Mouse (Mus musculus): ENCODE data around the gene Fam228a. TPM values are rescaled to one million over a fixed set of nuclear protein-coding genes. Genes with fewer than 3 reads are reported as not detected.

Fam228a gene
- polyA plus RNA-seq, 1 experiment from 2014 or later: 0.08 TPM

GRCm38 (mm10) chr12:4719762-4720754 is 18.2 kb downstream of the Fam228a start:
- Histone ChIP-seq H3K27me3 (replicated peaks; ENCODE audit: insufficient read depth, low read length) (no peaks in the 10 kb centered on the region), H3K9me3 (ENCODE audit: low read length) (no peaks in the 10 kb centered on the region), H3K9ac (replicated peaks; ENCODE audit: low read depth) (no peak overlapping the region), H3K4me3 (ENCODE audit: low read depth, low read length) (no peak overlapping the region), H3K4me1 (ENCODE audit: insufficient read depth, low read depth, low read length) (no peaks in the 10 kb centered on the region), H3K4me2 (replicated peaks; ENCODE audit: low read depth, low read length) (no peak overlapping the region), H3K27ac (ENCODE audit: low read length) (no peak overlapping the region), H3K36me3 (ENCODE audit: insufficient read depth, low read length) (no peaks in the 10 kb centered on the region)
- peak; percentile 39 for TF ChIP-seq CTCF (IDR thresholded peaks at IDR 0.05)
- no peak for TF ChIP-seq EP300 (IDR thresholded peaks at IDR 0.05)
- no peak for ATAC-seq
- WGBS: 73% methylated on average over 17 of the region's 17 CpGs
- no peak for DNase-seq (ENCODE audit: low spot score)

- no peaks in the 10 kb centered on the region for H3K36me3 ChIP-seq (ENCODE audit: insufficient read depth, low read length)
- TF ChIP-seq CTCF (IDR thresholded peaks at IDR 0.05): no peak
- no peak for TF ChIP-seq EP300 (IDR thresholded peaks at IDR 0.05)
- H3K4me3 ChIP-seq (ENCODE audit: low read depth, low read length): no peak overlapping the region
- no peaks in the 10 kb centered on the region for H3K9me3 ChIP-seq (ENCODE audit: low read length)
- DNase-seq (ENCODE audit: low spot score): no peak
- H3K4me1 ChIP-seq (ENCODE audit: insufficient read depth, low read depth, low read length): no peaks in the 10 kb centered on the region
- peak; percentile 23; the same call in 1 of the 2 replicates for ATAC-seq
- H3K9ac ChIP-seq (replicated peaks; ENCODE audit: low read depth): no peak overlapping the region
- H3K27me3 ChIP-seq (replicated peaks; ENCODE audit: insufficient read depth, low read length): no peaks in the 10 kb centered on the region
- no peak overlapping the region for H3K4me2 ChIP-seq (replicated peaks; ENCODE audit: low read depth, low read length)
- WGBS: 58% methylated on average over 13 of the region's 13 CpGs
- no peak overlapping the region for H3K27ac ChIP-seq (ENCODE audit: low read length)
Observed at GRCm38 (mm10) chr12:4719066-4719761, 19.0 kb downstream of the Fam228a start.

- Histone ChIP-seq H3K27ac (ENCODE audit: low read length) (no peak overlapping the region), H3K4me1 (ENCODE audit: insufficient read depth, low read depth, low read length) (no peaks in the 10 kb centered on the region), H3K9me3 (ENCODE audit: low read length) (no peaks in the 10 kb centered on the region), H3K27me3 (replicated peaks; ENCODE audit: insufficient read depth, low read length) (no peaks in the 10 kb centered on the region), H3K4me2 (replicated peaks; ENCODE audit: low read depth, low read length) (no peak overlapping the region), H3K4me3 (ENCODE audit: low read depth, low read length) (no peak overlapping the region), H3K36me3 (ENCODE audit: insufficient read depth, low read length) (peaks cover 9% of the 10 kb centered on the region), H3K9ac (replicated peaks; ENCODE audit: low read depth) (no peak overlapping the region)
- TF ChIP-seq EP300 (IDR thresholded peaks at IDR 0.05) (no peak), CTCF (IDR thresholded peaks at IDR 0.05) (no peak)
- DNase-seq (ENCODE audit: low spot score) (peak; percentile 62), ATAC-seq (peak; percentile 90)
- 2% methylated on average over 6 of the region's 7 CpGs for WGBS
Observed at GRCm38 (mm10) chr12:4717417-4717816, 20.8 kb downstream of the Fam228a start.

GRCm38 (mm10) chr12:4715606-4716005 is 22.6 kb downstream of the Fam228a start:
- ATAC-seq: no peak
- TF ChIP-seq CTCF (IDR thresholded peaks at IDR 0.05) (no peak), EP300 (IDR thresholded peaks at IDR 0.05) (no peak)
- Histone ChIP-seq H3K4me3 (ENCODE audit: low read depth, low read length) (no peak overlapping the region), H3K27ac (ENCODE audit: low read length) (no peak overlapping the region), H3K36me3 (ENCODE audit: insufficient read depth, low read length) (peaks cover 12% of the 10 kb centered on the region), H3K9ac (replicated peaks; ENCODE audit: low read depth) (no peak overlapping the region), H3K9me3 (ENCODE audit: low read length) (no peaks in the 10 kb centered on the region), H3K4me1 (ENCODE audit: insufficient read depth, low read depth, low read length) (no peaks in the 10 kb centered on the region), H3K27me3 (replicated peaks; ENCODE audit: insufficient read depth, low read length) (no peaks in the 10 kb centered on the region), H3K4me2 (replicated peaks; ENCODE audit: low read depth, low read length) (no peak overlapping the region)
- no peak for DNase-seq (ENCODE audit: low spot score)
- WGBS: 77% methylated on average over 10 of the region's 10 CpGs

- no peak for TF ChIP-seq EP300 (IDR thresholded peaks at IDR 0.05)
- Histone ChIP-seq H3K27ac (ENCODE audit: low read length) (no peak overlapping the region), H3K9me3 (ENCODE audit: low read length) (no peaks in the 10 kb centered on the region), H3K9ac (replicated peaks; ENCODE audit: low read depth) (no peak overlapping the region), H3K4me3 (ENCODE audit: low read depth, low read length) (no peak overlapping the region), H3K36me3 (ENCODE audit: insufficient read depth, low read length) (peaks cover 16% of the 10 kb centered on the region), H3K4me1 (ENCODE audit: insufficient read depth, low read depth, low read length) (no peaks in the 10 kb centered on the region), H3K4me2 (replicated peaks; ENCODE audit: low read depth, low read length) (no peak overlapping the region), H3K27me3 (replicated peaks; ENCODE audit: insufficient read depth, low read length) (no peaks in the 10 kb centered on the region)
- 70% methylated on average over 4 of the region's 4 CpGs for WGBS
- no peak for DNase-seq (ENCODE audit: low spot score)
- no peak for ATAC-seq
Observed at GRCm38 (mm10) chr12:4713361-4713760, 24.9 kb downstream of the Fam228a start.

GRCm38 (mm10) chr12:4709926-4710325 is 28.3 kb downstream of the Fam228a start:
- Histone ChIP-seq H3K4me3 (ENCODE audit: low read depth, low read length) (no peak overlapping the region), H3K36me3 (ENCODE audit: insufficient read depth, low read length) (peaks cover 26% of the 10 kb centered on the region), H3K27me3 (replicated peaks; ENCODE audit: insufficient read depth, low read length) (no peaks in the 10 kb centered on the region), H3K9ac (replicated peaks; ENCODE audit: low read depth) (no peak overlapping the region), H3K4me2 (replicated peaks; ENCODE audit: low read depth, low read length) (no peak overlapping the region), H3K4me1 (ENCODE audit: insufficient read depth, low read depth, low read length) (no peaks in the 10 kb centered on the region; the same call in 1 of the 2 replicates), H3K9me3 (ENCODE audit: low read length) (no peaks in the 10 kb centered on the region), H3K27ac (ENCODE audit: low read length) (no peak overlapping the region)
- TF ChIP-seq EP300 (IDR thresholded peaks at IDR 0.05) (no peak), CTCF (IDR thresholded peaks at IDR 0.05) (no peak)
- no peak for ATAC-seq
- DNase-seq (ENCODE audit: low spot score): no peak
- 95% methylated on average over 7 of the region's 7 CpGs for WGBS
